Mouse (Mus musculus): Measurements from ENCODE around the gene Gm20903. TPM values are rescaled to one million over a fixed set of nuclear protein-coding genes. Genes with fewer than 3 reads are reported as not detected.
"Not testable (repeated sequence)": the region's sequence is repeated elsewhere in the genome, so short reads cannot be mapped to it uniquely, and the experiment has no call there.

Gene Gm20903
- polyA plus RNA-seq (2017; shearing (Covaris generic)) = not detected

DNA sequence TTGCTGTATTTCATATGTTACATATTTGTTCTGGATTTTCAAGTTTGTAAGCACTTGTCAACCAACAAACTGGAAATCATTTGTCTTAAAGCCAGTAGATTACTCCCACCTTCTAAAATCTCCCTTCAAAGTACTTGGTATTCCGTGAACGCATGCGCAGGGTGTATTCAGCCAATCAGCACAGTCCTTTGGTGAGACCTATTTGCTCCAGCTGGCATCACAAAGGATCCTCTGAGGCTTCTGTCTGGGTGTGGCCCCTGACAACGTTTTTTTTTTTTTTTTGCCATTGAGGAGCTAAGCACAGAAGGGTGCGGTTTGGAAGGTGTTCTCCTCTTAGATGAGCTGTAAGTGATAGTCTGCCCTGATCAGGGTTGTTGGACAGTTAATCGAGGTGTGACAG is at the start of gene Gm20903:
Gene Gm20903 (plus strand): TSS at position 301 of the 400 bp plus-strand sequence.
- ATAC-seq = not testable (repeated sequence)

Measured in inflammation-experienced regulatory T-cells, adult 6 months (primary cell).